Mouse (Mus musculus) erythroblast, adult 5-6 weeks (primary cell): ENCODE results near the gene Csf1. TPM values are rescaled to one million over a fixed set of nuclear protein-coding genes. Genes with fewer than 3 reads are reported as not detected.

Experiments
- ATAC-seq: replicated peaks from 2 replicates; pipeline ENCODE4 v1.8.0; 2016; ENCODE audit warnings: moderate number of reproducible peaks, mild to moderate bottlenecking, moderate TSS enrichment, inconsistent platforms; ENCODE audit not compliant: poor library complexity, low FRiP score, severe bottlenecking
- total RNA-seq, 2 experiments: library from RNA; stranded (forward) in 1 of 2; stranded (reverse) in 1 of 2; fragments of 150-400 nt in 1 of 2; fragments of 200-764, 138-1000 nt in 1 of 2; gene quantifications; 2 replicates each; pipeline versions ENCODE4 v1.2.3 to v1.2.4; 2015 to 2017; ENCODE audit warnings: low replicate concordance in 2 of 2

The Csf1 gene
- 1.5 and 2.5 TPM in 2 replicates for total RNA-seq (2015; ENCODE audit: low replicate concordance)
- total RNA-seq (2017; ENCODE audit: low replicate concordance): 1.3 and 1.9 TPM in 2 replicates

DNA sequence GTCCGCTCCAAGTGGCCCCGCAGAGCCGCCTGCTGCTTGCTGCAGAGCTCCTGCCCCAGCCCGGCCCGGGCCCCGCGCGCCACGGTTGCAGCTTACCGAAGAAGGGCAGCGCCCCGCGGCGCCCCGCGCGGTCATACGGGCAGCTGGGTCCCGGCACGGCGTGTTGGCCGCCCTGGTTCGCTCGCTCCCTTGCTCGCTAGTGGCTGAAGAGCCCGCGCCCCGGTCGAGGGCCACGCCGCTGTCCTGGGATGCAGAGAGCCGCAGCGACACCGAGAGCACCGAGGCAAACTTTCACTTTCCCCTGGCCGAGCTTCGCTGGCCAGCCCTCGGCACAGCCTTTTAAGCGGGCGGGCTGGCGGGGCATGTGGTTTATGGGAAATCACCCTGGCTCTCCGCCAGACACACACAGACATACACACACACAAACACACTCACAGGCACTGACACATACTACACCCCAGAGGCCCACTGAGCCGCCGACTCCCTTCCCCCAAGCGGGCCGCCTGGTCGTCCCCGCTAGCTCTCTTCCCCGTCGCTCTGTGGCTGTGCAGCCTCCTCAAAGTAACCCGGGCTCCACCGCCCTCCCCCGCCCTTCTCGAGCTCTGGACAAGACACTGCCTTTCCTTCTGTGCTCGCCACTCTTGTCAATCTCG lies at the start of gene Csf1:
Gene Csf1, minus strand, starts transcription at position 541 of the 653 bp plus-strand sequence.
- ATAC-seq: no peak

DNA sequence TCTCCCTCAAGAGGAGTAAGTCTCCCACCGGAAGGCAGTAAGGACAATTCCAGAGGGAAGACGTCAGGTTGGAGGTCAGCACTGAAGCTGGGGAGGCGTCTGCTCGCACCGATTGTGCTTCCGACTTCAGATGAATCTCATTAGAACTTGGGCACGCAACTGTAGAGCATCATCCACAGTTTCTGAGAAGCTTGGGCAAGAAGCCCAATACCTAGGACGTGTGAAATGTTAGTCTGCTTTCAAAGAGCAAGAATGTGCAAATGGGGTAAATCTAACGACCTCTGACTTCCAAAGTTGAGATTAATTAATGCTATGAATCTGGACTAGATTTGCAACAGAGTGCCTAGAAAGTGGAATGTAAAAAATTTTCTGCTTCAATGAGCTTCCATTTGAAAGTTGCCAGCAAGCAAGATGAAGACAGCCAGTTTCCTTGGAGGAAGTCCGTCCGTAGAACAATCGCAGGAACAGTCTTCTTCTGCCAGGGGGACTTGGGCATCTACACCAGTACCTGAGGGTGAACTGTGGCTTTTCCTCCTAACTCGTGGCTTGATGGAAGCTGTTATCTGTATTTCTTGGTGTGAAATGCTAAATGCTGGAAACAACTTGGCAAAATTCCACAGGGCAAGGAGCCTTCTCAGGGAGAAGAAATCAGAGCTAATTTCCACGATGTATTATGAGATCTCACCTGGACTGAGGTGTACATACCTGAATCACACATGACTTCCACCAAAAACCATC lies 47.9 kb upstream of the Csf1 start:
- ATAC-seq: no peak

DNA sequence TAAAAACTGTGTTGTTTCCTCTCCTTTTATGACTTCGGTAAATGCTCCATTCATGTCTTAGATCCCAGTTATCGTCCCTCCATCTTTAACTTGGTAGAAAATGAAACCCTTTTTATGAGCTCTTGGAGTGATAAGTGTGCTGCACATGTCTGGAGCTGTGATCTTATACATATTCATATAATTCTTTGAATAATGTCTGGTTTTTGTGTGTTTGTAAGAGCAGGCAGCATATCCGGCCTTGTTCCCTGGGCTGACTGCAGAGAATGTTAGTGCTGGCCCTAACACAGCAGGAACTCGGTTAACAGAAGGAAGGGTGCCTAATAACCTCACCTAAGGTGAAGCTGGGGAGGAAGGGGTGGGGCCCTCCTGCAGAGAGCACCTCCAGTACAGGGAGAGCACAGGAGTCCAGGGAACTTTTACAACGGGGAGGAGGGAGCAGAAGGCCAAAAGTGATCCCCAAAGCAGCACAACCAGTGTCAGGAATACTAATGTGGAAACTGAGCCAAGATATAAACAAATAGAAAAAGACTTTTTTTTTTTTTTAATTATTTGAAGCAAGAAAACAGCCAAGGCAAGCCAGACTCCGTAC lies 47.2 kb upstream of the Csf1 start:
- ATAC-seq: no peak

DNA sequence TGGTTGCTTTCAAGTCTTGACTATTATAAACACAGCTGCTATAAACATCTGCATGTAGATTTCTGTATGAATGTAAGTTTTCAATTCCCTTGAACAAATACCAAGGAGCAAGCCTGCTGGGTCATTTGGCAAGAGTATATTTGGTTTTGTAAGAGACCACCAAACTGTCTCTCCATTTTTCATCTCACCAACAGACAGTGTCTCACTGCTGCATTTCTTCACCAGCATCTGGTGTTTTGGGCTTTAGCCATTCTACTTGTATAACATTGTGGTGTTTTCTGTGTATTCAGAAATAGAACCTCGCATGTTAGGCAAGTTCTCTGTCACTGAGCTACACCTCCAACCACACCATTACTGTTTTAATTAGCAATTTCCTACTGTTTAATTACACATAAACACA lies 46.6 kb upstream of the Csf1 start:
- no peak for ATAC-seq

DNA sequence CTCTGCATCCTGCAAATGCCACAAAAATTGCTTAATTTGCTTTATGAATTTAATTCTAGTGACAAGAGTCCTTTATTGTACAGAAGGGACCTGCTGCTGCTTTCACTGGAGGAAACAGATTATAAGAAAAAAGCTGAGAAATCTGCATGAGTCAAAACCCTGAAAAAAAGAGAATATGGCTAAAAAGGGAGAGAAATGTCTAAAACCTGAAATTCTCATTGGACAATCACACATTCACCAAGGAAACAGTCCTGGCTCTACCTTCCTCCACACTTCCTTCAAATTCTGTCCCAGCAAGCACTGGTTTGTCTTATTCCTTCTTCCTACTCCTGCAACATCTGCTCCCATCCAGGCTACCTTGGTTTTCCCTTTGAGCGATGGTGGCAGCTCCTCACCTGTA lies 44.5 kb upstream of the Csf1 start:
- no peak for ATAC-seq

DNA sequence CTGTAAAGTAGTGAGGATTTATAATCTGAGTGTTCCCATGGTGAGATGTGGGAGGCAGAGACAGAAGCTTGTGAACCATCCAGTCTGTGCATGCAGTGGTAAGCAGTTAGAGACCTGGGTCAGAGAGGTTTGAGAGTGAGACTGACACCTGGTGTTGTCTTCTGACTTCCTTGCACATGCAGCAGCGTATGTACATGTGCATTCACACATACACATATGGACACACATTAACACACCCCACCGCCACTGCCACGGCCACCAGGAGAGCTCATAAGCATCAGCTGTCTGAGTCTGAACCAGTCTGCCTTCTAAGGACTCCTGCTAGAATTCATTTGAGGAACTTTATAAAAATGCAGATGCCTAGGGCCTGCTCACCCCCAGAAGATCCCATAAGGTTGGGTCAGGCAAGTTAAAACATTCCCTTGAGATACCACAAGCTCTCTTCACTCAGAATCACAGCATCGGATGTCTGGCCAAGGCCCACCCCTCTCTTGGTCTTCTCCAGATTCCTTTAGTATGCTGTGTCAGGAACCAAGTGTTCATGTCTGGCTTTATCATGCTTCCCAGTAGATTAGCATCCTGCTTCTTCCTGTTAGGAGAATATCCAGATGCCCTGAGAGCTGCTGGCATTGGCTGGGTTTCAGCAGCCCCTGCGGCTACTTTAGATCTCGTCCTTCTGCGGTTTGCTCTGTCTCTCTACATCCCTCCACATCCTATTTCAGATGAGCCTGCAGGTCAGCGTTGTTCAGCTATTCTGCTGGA lies 42.1 kb upstream of the Csf1 start:
- no peak for ATAC-seq

DNA sequence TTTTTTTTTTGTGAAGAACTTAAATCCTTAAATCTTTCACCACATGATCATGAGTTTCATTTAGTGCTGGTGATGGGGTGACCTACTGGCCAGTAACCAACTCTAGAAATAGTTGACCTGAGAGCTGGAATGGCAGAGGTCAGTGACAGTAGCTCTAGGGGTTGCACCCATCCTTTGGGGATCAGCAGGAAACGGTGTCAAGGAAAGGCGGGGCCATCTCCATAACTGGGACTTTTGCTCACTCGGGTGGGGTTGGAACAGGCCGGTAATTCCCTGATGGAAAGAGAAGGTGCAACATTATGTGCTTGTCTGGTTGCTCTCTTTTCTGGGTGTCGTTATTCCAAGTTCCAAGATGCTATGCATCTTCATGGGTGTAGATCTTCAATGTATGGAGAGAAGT lies 38.7 kb upstream of the Csf1 start:
- ATAC-seq: no peak

DNA sequence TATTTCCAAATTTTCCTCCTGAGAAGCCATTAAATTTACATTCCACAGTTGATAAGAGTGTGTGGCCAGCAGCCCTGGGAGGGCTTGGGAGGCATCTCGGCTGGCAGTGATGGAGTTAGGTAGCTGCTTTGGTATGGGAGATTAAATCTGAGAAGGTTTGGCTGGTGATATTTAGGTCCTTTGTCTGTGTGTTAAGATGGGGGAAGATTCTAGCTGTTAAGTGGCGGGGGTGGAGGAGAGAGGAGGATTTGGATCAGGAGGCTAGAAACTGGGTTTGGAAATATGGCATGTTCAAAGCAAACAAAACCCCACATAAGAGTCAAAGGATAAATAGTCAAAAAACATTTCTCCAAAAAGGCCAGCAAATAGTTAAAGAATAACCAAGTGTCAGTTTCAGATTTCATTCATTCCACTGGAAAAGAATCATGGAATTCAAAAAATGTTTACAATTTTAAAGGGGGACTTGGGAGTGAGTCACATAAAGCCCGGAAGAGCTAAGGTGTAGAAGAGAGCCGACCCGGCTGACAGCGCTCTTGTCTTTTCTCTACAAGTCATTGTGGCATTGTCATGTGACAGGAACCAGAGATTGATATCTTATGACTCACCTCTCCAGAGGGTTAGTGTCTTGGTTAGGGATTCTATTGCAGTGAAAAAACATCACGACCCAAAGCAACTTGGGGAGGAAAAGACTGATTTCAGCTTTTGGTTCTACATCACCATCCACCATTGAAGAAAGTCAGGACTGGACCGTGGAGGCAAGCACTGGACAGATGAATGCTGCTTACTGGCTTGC lies 36.1 kb upstream of the Csf1 start:
- no peak for ATAC-seq

DNA sequence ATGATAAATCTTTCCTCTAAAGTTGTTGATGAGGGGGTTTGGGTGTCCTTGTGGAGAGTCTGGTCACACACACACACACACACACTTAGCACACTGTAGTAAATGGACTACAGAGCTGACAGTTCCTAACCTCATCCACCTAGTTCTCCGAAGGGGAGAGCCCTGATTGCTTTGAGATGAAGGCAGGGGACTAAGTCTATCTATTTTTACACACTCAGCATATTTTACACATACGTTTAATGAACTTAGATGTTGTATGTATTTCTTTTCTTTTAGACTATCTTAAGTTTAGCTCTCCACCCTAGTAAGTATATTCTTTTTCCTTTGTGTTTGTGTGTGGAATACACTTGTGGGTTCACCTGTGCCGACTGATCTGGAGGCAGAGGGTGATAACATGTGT lies 34.6 kb upstream of the Csf1 start:
- no peak for ATAC-seq

DNA sequence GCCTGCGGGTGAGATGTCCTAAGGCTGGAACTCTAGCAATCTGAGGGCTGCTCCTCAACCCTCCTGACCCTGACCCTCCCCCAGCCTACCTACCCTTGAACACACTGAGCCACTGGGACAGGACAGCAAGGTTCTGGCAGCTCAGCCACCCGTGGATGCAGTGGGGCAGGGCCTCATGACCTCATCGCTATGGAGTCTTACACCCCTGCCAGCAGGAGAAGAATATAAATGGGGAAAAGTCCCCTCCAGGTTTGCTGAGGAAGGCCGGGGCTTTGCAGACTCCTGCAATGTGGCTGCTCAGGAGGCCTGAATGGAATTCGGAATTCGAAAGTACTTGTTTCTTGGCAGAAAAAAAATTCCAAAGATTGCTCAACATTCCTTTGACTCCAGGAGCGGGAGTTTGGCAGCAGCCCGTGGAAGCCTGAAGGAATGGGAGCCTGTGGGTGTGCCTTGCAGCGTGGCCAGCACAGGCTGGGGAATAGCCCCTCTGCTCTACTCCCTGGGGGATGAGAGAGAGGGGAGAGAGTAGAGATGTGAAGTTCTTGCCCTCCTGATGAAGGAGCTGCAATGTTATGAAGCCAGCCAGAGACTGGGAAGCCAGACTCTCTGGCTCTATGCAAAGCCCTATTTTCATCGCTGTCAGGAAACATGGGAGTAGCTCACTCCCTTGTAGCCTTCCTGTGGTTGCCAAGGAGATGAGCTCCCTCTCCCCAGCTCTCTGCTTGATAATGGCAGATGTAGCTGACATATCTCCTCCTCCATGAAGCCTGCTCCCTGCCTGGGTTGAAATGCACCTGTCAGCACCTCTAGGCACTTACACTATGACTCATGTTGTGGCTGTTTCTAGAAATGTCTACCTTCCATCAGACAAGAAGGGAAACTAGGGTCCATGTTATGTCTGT lies 33.3 kb upstream of the Csf1 start:
- no peak for ATAC-seq

DNA sequence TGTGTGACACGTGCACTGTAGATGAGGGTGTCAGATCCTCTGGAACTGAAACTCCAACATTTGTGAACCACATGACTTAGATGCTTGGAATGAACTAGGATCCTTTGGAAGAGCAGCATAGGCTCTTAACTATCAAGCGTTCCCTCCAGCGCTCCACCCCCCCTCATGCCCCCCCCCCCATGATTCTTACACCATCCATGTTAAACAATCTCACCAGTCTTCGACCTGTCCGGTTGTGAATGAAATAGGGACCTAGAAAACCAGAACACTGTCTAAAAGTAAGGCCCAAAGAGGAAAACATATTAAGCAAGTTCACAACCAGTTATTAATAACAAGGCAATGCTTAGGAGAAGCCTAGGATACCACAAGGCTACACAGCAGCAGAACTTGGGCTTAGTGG lies 32.5 kb upstream of the Csf1 start:
- ATAC-seq: no peak

DNA sequence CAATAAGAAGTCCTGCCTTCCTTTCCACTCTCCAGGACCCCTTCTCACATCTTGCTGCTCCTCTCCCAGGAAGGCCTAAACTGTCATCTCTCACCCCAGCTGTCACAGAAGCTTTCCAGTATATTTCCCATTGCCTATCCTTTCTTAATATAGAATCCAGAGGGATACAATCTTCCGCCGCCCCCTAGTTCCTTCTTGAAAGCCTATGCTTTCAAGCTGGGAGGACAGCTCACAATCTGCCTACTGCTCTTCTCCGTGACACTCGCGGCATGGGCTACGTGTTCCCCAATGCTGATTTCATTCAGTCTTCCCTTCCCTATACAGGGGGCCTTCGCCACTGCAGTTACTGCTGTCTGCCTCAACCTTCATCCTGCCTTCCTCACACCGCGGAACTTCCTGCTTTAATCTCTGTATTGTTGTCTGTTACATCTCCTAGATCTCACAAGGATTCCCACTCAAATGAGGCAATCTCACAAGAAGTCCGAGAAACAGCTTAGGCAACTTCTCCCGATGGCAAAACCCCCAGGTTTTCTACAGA lies 30.6 kb upstream of the Csf1 start:
- no peak for ATAC-seq

DNA sequence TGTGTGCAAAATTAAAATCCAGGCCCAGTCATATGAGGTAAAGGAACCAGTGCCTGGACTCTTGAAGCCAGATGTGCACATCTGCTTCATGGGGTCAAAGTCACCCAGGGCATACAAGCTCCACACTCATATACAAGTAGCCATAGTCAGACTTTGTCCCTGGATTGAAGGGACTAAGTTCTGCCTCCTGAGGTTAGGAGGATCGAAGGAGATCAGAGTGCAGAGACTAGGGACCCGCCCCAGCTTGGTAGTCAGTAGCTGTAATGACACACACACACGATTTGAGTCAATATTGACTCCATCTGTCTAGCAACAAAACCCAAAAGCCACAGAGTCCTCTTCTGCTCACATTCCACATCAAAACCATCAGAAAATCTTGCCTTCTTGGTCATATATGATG lies 30.0 kb upstream of the Csf1 start:
- ATAC-seq: no peak

DNA sequence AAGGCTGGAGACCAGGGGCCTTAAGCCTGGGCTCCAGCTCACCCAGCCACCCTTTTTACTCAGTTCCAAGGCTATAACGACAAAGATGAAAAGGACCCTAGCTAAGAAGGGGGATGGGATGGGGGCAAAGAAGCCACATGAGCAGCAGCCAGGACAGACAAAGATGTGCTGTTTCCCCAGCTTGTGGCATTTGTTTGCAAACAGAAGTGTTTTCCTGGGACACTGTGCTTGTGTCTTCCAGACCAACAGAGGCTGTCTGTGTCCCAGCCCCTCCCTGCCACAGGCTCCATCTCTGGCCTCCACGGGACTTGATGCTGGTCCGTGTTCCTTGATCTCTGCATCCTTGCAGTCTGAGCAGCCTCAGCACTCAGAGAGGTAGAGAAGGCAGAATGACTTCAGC lies 28.6 kb upstream of the Csf1 start:
- no peak for ATAC-seq

DNA sequence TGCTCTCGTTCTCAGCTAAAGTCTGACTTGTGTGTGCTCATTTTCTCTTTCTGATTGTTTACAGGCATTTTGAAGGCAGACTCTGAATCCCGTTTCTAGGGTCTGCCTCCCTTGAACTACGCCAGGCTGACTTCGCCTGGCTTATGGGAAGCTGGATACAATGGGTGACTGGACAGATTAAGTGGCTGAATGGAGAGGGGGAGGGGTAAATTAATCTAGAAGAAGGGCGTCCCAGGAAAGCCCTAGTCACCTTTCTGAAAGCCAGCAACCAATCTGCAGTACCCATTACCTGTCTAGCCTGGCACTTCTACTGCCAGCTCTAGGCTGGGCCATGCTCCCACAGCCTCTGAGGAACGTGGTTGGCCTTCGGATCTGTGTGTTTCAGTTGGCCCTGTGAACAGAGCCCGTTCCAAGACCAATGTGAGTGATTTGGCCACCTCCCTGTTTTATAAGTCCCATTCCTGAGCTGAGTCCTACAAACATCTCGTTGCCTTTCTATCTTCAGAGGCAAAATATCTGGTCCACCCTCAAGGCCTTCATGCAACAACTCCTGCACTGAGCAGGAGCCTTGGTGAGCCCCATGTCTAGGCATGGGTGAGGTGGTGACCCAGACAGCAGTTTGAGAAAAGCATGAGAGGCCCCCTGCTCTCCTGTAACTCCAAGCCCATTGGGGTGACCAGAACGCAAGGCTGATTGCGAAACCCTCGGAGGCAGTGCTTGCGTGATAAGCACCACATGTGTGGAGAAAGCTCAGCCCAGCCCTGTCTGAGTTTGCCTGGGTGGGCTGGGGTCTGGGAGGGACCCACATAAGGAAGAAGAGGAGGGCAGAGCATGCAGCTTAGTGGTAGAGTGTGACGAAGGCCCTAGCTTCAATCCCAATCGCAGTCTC lies 27.6 kb upstream of the Csf1 start:
- ATAC-seq: no peak

DNA sequence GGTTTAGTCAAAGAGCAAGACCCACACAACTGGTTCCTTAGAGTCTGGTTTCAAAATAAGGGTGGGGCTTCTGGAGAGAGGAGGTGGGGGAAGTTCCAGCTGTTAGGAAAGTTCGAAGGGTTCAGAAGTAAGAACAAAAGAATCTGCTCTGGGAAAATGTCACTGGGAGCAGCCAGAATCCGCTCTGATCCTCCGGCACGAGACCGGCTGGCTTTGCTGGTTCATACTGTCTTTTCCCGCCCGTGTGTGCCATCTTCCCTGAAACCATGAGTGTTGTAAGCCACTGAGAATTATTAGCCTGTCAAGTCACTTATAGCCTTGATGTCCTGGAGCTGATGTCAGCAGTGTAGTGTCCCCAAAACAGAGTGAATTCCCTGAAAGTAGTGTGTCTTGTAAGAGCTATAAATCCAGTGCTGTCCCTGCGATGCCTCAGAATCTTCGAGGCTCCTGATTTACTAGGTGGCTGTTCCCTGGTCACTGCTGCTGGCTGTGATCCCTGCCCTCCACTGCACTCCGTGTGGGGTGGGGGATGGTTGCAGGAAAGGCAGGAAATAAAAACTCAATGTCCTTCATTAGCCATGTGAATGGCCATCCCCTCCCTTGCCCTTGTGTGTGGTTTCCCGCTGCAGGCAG lies 26.8 kb upstream of the Csf1 start:
- ATAC-seq: no peak

DNA sequence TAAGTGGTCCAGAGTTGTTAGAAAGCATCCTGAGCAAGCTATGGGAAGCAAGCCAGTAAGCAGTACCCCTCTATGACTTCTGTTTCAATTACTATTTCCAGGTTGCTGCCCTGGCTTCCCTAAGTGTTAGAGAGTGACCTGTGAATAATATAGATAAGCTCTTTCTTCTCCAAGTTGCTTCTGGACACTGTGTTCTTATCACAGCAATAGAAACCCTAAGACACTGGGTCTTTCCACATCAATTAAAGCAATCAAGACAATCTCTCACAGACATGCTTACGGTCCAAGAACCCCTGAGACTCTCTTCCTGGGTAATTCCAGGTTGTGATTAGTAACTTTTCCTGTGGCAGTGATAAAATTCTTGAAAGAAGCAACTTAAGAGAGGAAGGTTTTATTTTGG lies 26.1 kb upstream of the Csf1 start:
- no peak for ATAC-seq
